Mouse (Mus musculus): Measurements from ENCODE around the gene Thap7. TPM values are rescaled to one million over a fixed set of nuclear protein-coding genes. Genes with fewer than 3 reads are reported as not detected.

The Thap7 gene
- total and polyA plus RNA-seq, 3 experiments, result 13.3 to 32.2 (median 16.0) TPM

GRCm38 (mm10) chr16:17489469-17490111 lies 41.3 kb downstream of the Thap7 start, which contains the start of gene Aifm3:
Aifm3 (plus strand) TSS chr16:17489611.
- Histone ChIP-seq H3K4me3 (peak within 1 kb of the TSS; percentile 49), H3K27me3 (ENCODE audit: control insufficient read depth, insufficient read depth, low read length) (peaks cover 2% of the 10 kb centered on the region; the same call in 1 of the 2 replicates), H3K9ac (ENCODE audit: low read depth, low read length) (peak within 1 kb of the TSS; percentile 41; the same call in 1 of the 2 replicates), H3K27ac (no peak within 1 kb of the TSS), H3K36me3 (ENCODE audit: control insufficient read depth, insufficient read depth, low read length) (peaks cover 2% of the 10 kb centered on the region), H3K79me2 (replicated peaks; ENCODE audit: control insufficient read depth, insufficient read depth, low read length) (no peaks in the 10 kb centered on the region), H3K4me1 (ENCODE audit: control insufficient read depth, insufficient read depth, low read length) (peaks cover 2% of the 10 kb centered on the region)
- peak; percentile 22 to 29 for DNase-seq
- TF ChIP-seq CTCF (IDR thresholded peaks at IDR 0.05), result no peak
- intact Hi-C loops (cut with DNase I), result no loop called here
- WGBS, result 4% methylated on average over 47 of the region's 47 CpGs

GRCm38 (mm10) chr16:17488478-17489468 lies 42.2 kb downstream of the Thap7 start:
- TF ChIP-seq EP300 (IDR thresholded peaks at IDR 0.05; ENCODE audit: insufficient read depth, low read depth, low read length), result no peak
- peak; percentile 21; the same call in 1 of the 2 replicates for TF ChIP-seq CTCF (IDR thresholded peaks at IDR 0.05)
- intact Hi-C loops (cut with DNase I), result no loop called here
- H3K36me3 ChIP-seq (ENCODE audit: control insufficient read depth, insufficient read depth, low read length), result peaks cover 2% of the 10 kb centered on the region
- no peak overlapping the region for H3K27ac ChIP-seq
- no peak for DNase-seq
- 59% methylated on average over 14 of the region's 14 CpGs for WGBS
- H3K4me1 ChIP-seq (ENCODE audit: control insufficient read depth, insufficient read depth, low read length), result peaks cover 2% of the 10 kb centered on the region
- H3K9ac ChIP-seq (ENCODE audit: low read depth, low read length), result no peak overlapping the region
- no peaks in the 10 kb centered on the region for H3K79me2 ChIP-seq (replicated peaks; ENCODE audit: control insufficient read depth, insufficient read depth, low read length)
- peaks cover 2% of the 10 kb centered on the region; the same call in 1 of the 2 replicates for H3K27me3 ChIP-seq (ENCODE audit: control insufficient read depth, insufficient read depth, low read length)
- H3K4me3 ChIP-seq, result no peak overlapping the region

- TF ChIP-seq EP300 (IDR thresholded peaks at IDR 0.05; ENCODE audit: insufficient read depth, low read depth, low read length), result no peak
- no peak for TF ChIP-seq POLR2A (IDR thresholded peaks at IDR 0.05; ENCODE audit: insufficient read depth, low read depth, low read length)
- TF ChIP-seq CTCF (IDR thresholded peaks at IDR 0.05), result no peak
- Histone ChIP-seq H3K79me2 (replicated peaks; ENCODE audit: control insufficient read depth, insufficient read depth, low read length) (no peaks in the 10 kb centered on the region), H3K4me3 (no peak overlapping the region), H3K36me3 (ENCODE audit: control insufficient read depth, insufficient read depth, low read length) (peaks cover 2% of the 10 kb centered on the region), H3K4me1 (ENCODE audit: control insufficient read depth, insufficient read depth, low read length) (peaks cover 2% of the 10 kb centered on the region), H3K9ac (ENCODE audit: low read depth, low read length) (no peak overlapping the region), H3K27ac (no peak overlapping the region), H3K27me3 (ENCODE audit: control insufficient read depth, insufficient read depth, low read length) (peaks cover 2% of the 10 kb centered on the region; the same call in 1 of the 2 replicates)
- 10% methylated on average over 3 of the region's 3 CpGs for WGBS
- DNase-seq, result peak; percentile 29 to 54
- intact Hi-C loops (cut with DNase I), result no loop called here
These were observed 44.4 kb downstream of the Thap7 start for GRCm38 (mm10) chr16:17486505-17486904.

- no peak overlapping the region for H3K27ac ChIP-seq
These were observed 49.5 kb downstream of the Thap7 start for GRCm38 (mm10) chr16:17481465-17481864.

GRCm38 (mm10) chr16:17478331-17478943 lies 52.5 kb downstream of the Thap7 start:
- H3K79me2 ChIP-seq (replicated peaks; ENCODE audit: control insufficient read depth, insufficient read depth, low read length), result peaks cover 4% of the 10 kb centered on the region; the same call in 1 of the 2 replicates
- no peak overlapping the region for H3K9ac ChIP-seq (ENCODE audit: low read depth, low read length)
- no peaks in the 10 kb centered on the region for H3K27me3 ChIP-seq (ENCODE audit: control insufficient read depth, insufficient read depth, low read length)
- intact Hi-C loops (cut with DNase I), result no loop called here
- 58% methylated on average over 4 of the region's 4 CpGs for WGBS
- no peak overlapping the region for H3K27ac ChIP-seq
- no peak for DNase-seq
- peaks cover 6% of the 10 kb centered on the region for H3K4me1 ChIP-seq (ENCODE audit: control insufficient read depth, insufficient read depth, low read length)
- no peak for TF ChIP-seq EP300 (IDR thresholded peaks at IDR 0.05; ENCODE audit: insufficient read depth, low read depth, low read length)
- TF ChIP-seq POLR2A (IDR thresholded peaks at IDR 0.05; ENCODE audit: insufficient read depth, low read depth, low read length), result no peak
- TF ChIP-seq CTCF (IDR thresholded peaks at IDR 0.05), result no peak
- no peak overlapping the region for H3K4me3 ChIP-seq
- H3K36me3 ChIP-seq (ENCODE audit: control insufficient read depth, insufficient read depth, low read length), result peaks cover 15% of the 10 kb centered on the region

More at GRCm38 (mm10) chr16:17481465-17481864, 49.5 kb downstream of the Thap7 start:
- Histone ChIP-seq H3K36me3 (ENCODE audit: control insufficient read depth, insufficient read depth, low read length) (peaks cover 17% of the 10 kb centered on the region), H3K4me1 (ENCODE audit: control insufficient read depth, insufficient read depth, low read length) (peaks cover 5% of the 10 kb centered on the region), H3K27me3 (ENCODE audit: control insufficient read depth, insufficient read depth, low read length) (no peaks in the 10 kb centered on the region), H3K79me2 (replicated peaks; ENCODE audit: control insufficient read depth, insufficient read depth, low read length) (peaks cover 1% of the 10 kb centered on the region; the same call in 1 of the 2 replicates), H3K4me3 (no peak overlapping the region), H3K9ac (ENCODE audit: low read depth, low read length) (no peak overlapping the region)
- intact Hi-C loops (cut with DNase I), result no loop called here
- 58% methylated on average over 2 of the region's 2 CpGs for WGBS
- no peak for DNase-seq
- TF ChIP-seq CTCF (IDR thresholded peaks at IDR 0.05) (no peak), POLR2A (IDR thresholded peaks at IDR 0.05; ENCODE audit: insufficient read depth, low read depth, low read length) (no peak)

Other genes with a start within 250 kb of the Thap7 start
- 1 to 10 TPM; 1.2 to 1.6 TPM for gene Serpind1, start 199.8 kb downstream of the Thap7 start, total RNA-seq (2021)
- 0.12 and 1.0 TPM in 2 replicates for gene Serpind1, start 199.8 kb downstream of the Thap7 start, polyA plus RNA-seq (2012; rRNA removed)
- gene Snap29, start 125.2 kb downstream of the Thap7 start, total RNA-seq (2021), result 10 to 100 TPM; 15.5 to 17.0 TPM
- gene Snap29, start 125.2 kb downstream of the Thap7 start, polyA plus RNA-seq (2012; rRNA removed), result 5.0 and 8.1 TPM in 2 replicates
- gene Pi4ka, start 124.8 kb downstream of the Thap7 start, total RNA-seq (2021), result 10 to 100 TPM; 56.4 to 57.1 TPM
- 49.0 and 61.2 TPM in 2 replicates for gene Pi4ka, start 124.8 kb downstream of the Thap7 start, polyA plus RNA-seq (2012; rRNA removed)
- gene Crkl, start 79.1 kb downstream of the Thap7 start, total RNA-seq (2021), result 10 to 100 TPM; 26.2 to 27.2 TPM
- 31.2 and 36.5 TPM in 2 replicates for gene Crkl, start 79.1 kb downstream of the Thap7 start, polyA plus RNA-seq (2012; rRNA removed)
- under 1 TPM in 1 of 2 experiments, not detected in 1; 0.14 TPM for gene Aifm3, start 41.5 kb downstream of the Thap7 start, total RNA-seq (2021)
- gene Aifm3, start 41.5 kb downstream of the Thap7 start, polyA plus RNA-seq (2012; rRNA removed), result 0.08 and 0.09 TPM in 2 replicates
- 10 to 100 TPM; 24.3 to 28.5 TPM for gene Lztr1, start 22.4 kb downstream of the Thap7 start, total RNA-seq (2021)
- 98.0 and 104 TPM in 2 replicates for gene Lztr1, start 22.4 kb downstream of the Thap7 start, polyA plus RNA-seq (2012; rRNA removed)
- gene Lrrc74b, start 30.1 kb upstream of the Thap7 start, total RNA-seq (2021), result not detected
- gene Lrrc74b, start 30.1 kb upstream of the Thap7 start, polyA plus RNA-seq (2012; rRNA removed), result 0.12 and 0.61 TPM in 2 replicates
- under 1 TPM; 0.78 to 0.89 TPM for gene P2rx6, start 30.7 kb upstream of the Thap7 start, total RNA-seq (2021)
- gene P2rx6, start 30.7 kb upstream of the Thap7 start, polyA plus RNA-seq (2012; rRNA removed), result 2.9 and 3.7 TPM in 2 replicates
- 1 to 10 TPM; 2.3 to 2.9 TPM for gene Slc7a4, start 52.1 kb upstream of the Thap7 start, total RNA-seq (2021)
- gene Slc7a4, start 52.1 kb upstream of the Thap7 start, polyA plus RNA-seq (2012; rRNA removed), result 3.7 and 5.7 TPM in 2 replicates
- gene Smpd4, start 88.2 kb upstream of the Thap7 start, total RNA-seq (2021), result 10 to 100 TPM; 16.9 to 18.4 TPM
- 45.9 and 46.9 TPM in 2 replicates for gene Smpd4, start 88.2 kb upstream of the Thap7 start, polyA plus RNA-seq (2012; rRNA removed)
- gene Ccdc74a, start 115.3 kb upstream of the Thap7 start, total RNA-seq (2021), result under 1 TPM; 0.26 to 0.32 TPM
- 0.16 and 0.47 TPM in 2 replicates for gene Ccdc74a, start 115.3 kb upstream of the Thap7 start, polyA plus RNA-seq (2012; rRNA removed)
- gene Med15, start 201.8 kb upstream of the Thap7 start, total RNA-seq (2021), result 10 to 100 TPM; 21.5 to 24.9 TPM
- 37.3 and 44.3 TPM in 2 replicates for gene Med15, start 201.8 kb upstream of the Thap7 start, polyA plus RNA-seq (2012; rRNA removed)
- gene Klhl22, start 228.5 kb upstream of the Thap7 start, total RNA-seq (2021), result 10 to 100 TPM; 17.3 to 18.6 TPM
- 23.6 and 30.2 TPM in 2 replicates for gene Klhl22, start 228.5 kb upstream of the Thap7 start, polyA plus RNA-seq (2012; rRNA removed)

All from heart, adult 2 months (tissue).